Mouse (Mus musculus): ENCODE measurements around the gene Mrap. TPM values are rescaled to one million over a fixed set of nuclear protein-coding genes. Genes with fewer than 3 reads are reported as not detected.
A peak's percentile ranks its signal among the peaks of the same experiment; 100 is the strongest.

Mrap gene
- polyA plus RNA-seq, 1 experiment from 2014 or later, result 0.22 TPM

- Histone ChIP-seq H3K36me3 (no peaks in the 10 kb centered on the region), H3K4me3 (peak overlapping the region; percentile 20), H3K4me2 (replicated peaks) (peak overlapping the region; percentile 49), H3K27ac (peak overlapping the region; percentile 77), H3K27me3 (no peaks in the 10 kb centered on the region; the same call in 1 of the 2 replicates), H3K4me1 (peaks cover 20% of the 10 kb centered on the region), H3K9ac (peak overlapping the region; percentile 23; the same call in 1 of the 2 replicates), H3K9me3 (replicated peaks) (no peaks in the 10 kb centered on the region)
- ATAC-seq (ENCODE audit: low FRiP score), result no peak
- 69% methylated on average over 12 of the region's 12 CpGs for WGBS
Observed at GRCm38 (mm10) chr16:90710313-90710712, 27.7 kb upstream of the Mrap start.

- Histone ChIP-seq H3K27ac (no peak overlapping the region), H3K36me3 (peaks cover 26% of the 10 kb centered on the region), H3K4me2 (replicated peaks) (no peak overlapping the region), H3K9ac (no peak overlapping the region), H3K9me3 (replicated peaks) (no peaks in the 10 kb centered on the region), H3K4me3 (no peak overlapping the region), H3K27me3 (no peaks in the 10 kb centered on the region), H3K4me1 (peaks cover 10% of the 10 kb centered on the region)
- 98% methylated on average over 4 of the region's 4 CpGs for WGBS
- no peak for ATAC-seq (ENCODE audit: low FRiP score)
Observed at GRCm38 (mm10) chr16:90724051-90724450, 14.0 kb upstream of the Mrap start.

GRCm38 (mm10) chr16:90726600-90727227 lies 11.3 kb upstream of the Mrap start:
- Histone ChIP-seq H3K4me3 (peak overlapping the region; percentile 61), H3K9me3 (replicated peaks) (no peaks in the 10 kb centered on the region), H3K36me3 (peaks cover 10% of the 10 kb centered on the region), H3K27me3 (no peaks in the 10 kb centered on the region), H3K4me2 (replicated peaks) (peak overlapping the region; percentile 97), H3K4me1 (peaks cover 10% of the 10 kb centered on the region), H3K27ac (no peak overlapping the region), H3K9ac (peak overlapping the region; percentile 68)
- ATAC-seq (ENCODE audit: low FRiP score), result peak; percentile 2; the same call in 1 of the 2 replicates
- WGBS, result 6% methylated on average over 38 of the region's 38 CpGs

GRCm38 (mm10) chr16:90727233-90728115 lies 10.5 kb upstream of the Mrap start, which contains the start of gene Mis18a:
Gene Mis18a, minus strand, starts transcription at chr16:90727404.
- H3K27ac ChIP-seq, result peak within 1 kb of the TSS; percentile 81
- H3K4me1 ChIP-seq, result peaks cover 10% of the 10 kb centered on the region
- peak within 1 kb of the TSS; percentile 61 for H3K4me3 ChIP-seq
- ATAC-seq (ENCODE audit: low FRiP score), result peak; percentile 97
- H3K9me3 ChIP-seq (replicated peaks), result no peaks in the 10 kb centered on the region
- WGBS, result 1% methylated on average over 53 of the region's 53 CpGs
- H3K9ac ChIP-seq, result peak within 1 kb of the TSS; percentile 68
- peak within 1 kb of the TSS; percentile 97 for H3K4me2 ChIP-seq (replicated peaks)
- peaks cover 10% of the 10 kb centered on the region for H3K36me3 ChIP-seq
- H3K27me3 ChIP-seq, result no peaks in the 10 kb centered on the region

GRCm38 (mm10) chr16:90735611-90736010 lies 2.4 kb upstream of the Mrap start:
- no peak for ATAC-seq (ENCODE audit: low FRiP score)
- WGBS, result 73% methylated on average over 4 of the region's 4 CpGs

GRCm38 (mm10) chr16:90736672-90737270 lies 1.2 kb upstream of the Mrap start:
- 69% methylated on average over 10 of the region's 10 CpGs for WGBS
- ATAC-seq (ENCODE audit: low FRiP score), result no peak
- Histone ChIP-seq H3K9me3 (replicated peaks) (no peaks in the 10 kb centered on the region), H3K4me3 (no peak overlapping the region), H3K36me3 (no peaks in the 10 kb centered on the region), H3K27me3 (peaks cover 2% of the 10 kb centered on the region; the same call in 1 of the 2 replicates), H3K4me2 (replicated peaks) (no peak overlapping the region), H3K4me1 (peaks cover 6% of the 10 kb centered on the region), H3K9ac (no peak overlapping the region), H3K27ac (no peak overlapping the region)

More at GRCm38 (mm10) chr16:90735611-90736010, 2.4 kb upstream of the Mrap start:
- Histone ChIP-seq H3K27ac (no peak overlapping the region), H3K9me3 (replicated peaks) (no peaks in the 10 kb centered on the region), H3K9ac (no peak overlapping the region), H3K36me3 (no peaks in the 10 kb centered on the region), H3K4me2 (replicated peaks) (no peak overlapping the region), H3K27me3 (peaks cover 2% of the 10 kb centered on the region; the same call in 1 of the 2 replicates), H3K4me3 (no peak overlapping the region), H3K4me1 (no peaks in the 10 kb centered on the region)

- Histone ChIP-seq H3K36me3 (peaks cover 16% of the 10 kb centered on the region; the same call in 1 of the 2 replicates), H3K9ac (no peak overlapping the region), H3K9me3 (replicated peaks) (no peaks in the 10 kb centered on the region), H3K4me2 (replicated peaks) (no peak overlapping the region), H3K4me1 (peaks cover 6% of the 10 kb centered on the region), H3K4me3 (no peak overlapping the region), H3K27ac (no peak overlapping the region), H3K27me3 (no peaks in the 10 kb centered on the region; the same call in 1 of the 2 replicates)
- ATAC-seq (ENCODE audit: low FRiP score), result no peak
- 89% methylated on average over 6 of the region's 6 CpGs for whole genome bisulfite sequencing
Observed at GRCm38 (mm10) chr16:90747143-90747542, 9.1 kb downstream of the Mrap start.

- no peaks in the 10 kb centered on the region; the same call in 1 of the 2 replicates for H3K27me3 ChIP-seq
- 98% methylated on average over 7 of the region's 7 CpGs for WGBS
- no peak for ATAC-seq (ENCODE audit: low FRiP score)
- no peak overlapping the region for H3K4me3 ChIP-seq
- H3K9ac ChIP-seq, result no peak overlapping the region
- no peak overlapping the region for H3K4me2 ChIP-seq (replicated peaks)
- peaks cover 26% of the 10 kb centered on the region for H3K36me3 ChIP-seq
- H3K9me3 ChIP-seq (replicated peaks), result no peaks in the 10 kb centered on the region
- no peak overlapping the region for H3K27ac ChIP-seq
- 0 out of 2 replicates have a peak, but pooled peaks cover 2% of the 10 kb centered on the region for H3K4me1 ChIP-seq
Observed at GRCm38 (mm10) chr16:90748169-90748568, 10.2 kb downstream of the Mrap start.

GRCm38 (mm10) chr16:90753386-90753941 lies 15.5 kb downstream of the Mrap start:
- WGBS, result 93% methylated on average over 13 of the region's 13 CpGs
- Histone ChIP-seq H3K9ac (no peak overlapping the region), H3K36me3 (peaks cover 69% of the 10 kb centered on the region), H3K27me3 (no peaks in the 10 kb centered on the region), H3K4me1 (0 out of 2 replicates have a peak, but pooled peaks cover 2% of the 10 kb centered on the region), H3K4me2 (replicated peaks) (no peak overlapping the region), H3K27ac (no peak overlapping the region), H3K4me3 (no peak overlapping the region), H3K9me3 (replicated peaks) (no peaks in the 10 kb centered on the region)
- ATAC-seq (ENCODE audit: low FRiP score), result no peak

GRCm38 (mm10) chr16:90759335-90759734 lies 21.3 kb downstream of the Mrap start:
- Histone ChIP-seq H3K4me3 (no peak overlapping the region), H3K9ac (no peak overlapping the region), H3K4me1 (0 out of 2 replicates have a peak, but pooled peaks cover 3% of the 10 kb centered on the region), H3K4me2 (replicated peaks) (no peak overlapping the region), H3K9me3 (replicated peaks) (no peaks in the 10 kb centered on the region), H3K27me3 (no peaks in the 10 kb centered on the region), H3K36me3 (peaks cover 83% of the 10 kb centered on the region), H3K27ac (0 out of 2 replicates have a peak overlapping the region, but pooled peaks have one; percentile 5)
- peak; percentile 54; the same call in 1 of the 2 replicates for ATAC-seq (ENCODE audit: low FRiP score)
- WGBS, result 45% methylated on average over 3 of the region's 3 CpGs

- Histone ChIP-seq H3K4me2 (replicated peaks) (no peak overlapping the region), H3K4me3 (no peak overlapping the region), H3K9me3 (replicated peaks) (no peaks in the 10 kb centered on the region), H3K27ac (no peak overlapping the region), H3K9ac (no peak overlapping the region), H3K27me3 (no peaks in the 10 kb centered on the region), H3K4me1 (0 out of 2 replicates have a peak, but pooled peaks cover 3% of the 10 kb centered on the region), H3K36me3 (peaks cover 80% of the 10 kb centered on the region)
- ATAC-seq (ENCODE audit: low FRiP score), result no peak
- WGBS, result 77% methylated on average over 4 of the region's 4 CpGs
Observed at GRCm38 (mm10) chr16:90760515-90760914, 22.5 kb downstream of the Mrap start.

All from hindbrain, embryonic 12.5 days (tissue).